Mouse (Mus musculus): Measurements from ENCODE around the gene Pdzd8. TPM values are rescaled to one million over a fixed set of nuclear protein-coding genes. Genes with fewer than 3 reads are reported as not detected.

Pdzd8 gene
- total and polyA plus RNA-seq, 2 experiments from 2014 or later = 11.3 to 48.8 TPM

GRCm38 (mm10) chr19:59264838-59265532 lies 80.6 kb downstream of the Pdzd8 start:
- ATAC-seq (ENCODE audit: low FRiP score) = no peak
- H3K4me1 ChIP-seq (ENCODE audit: insufficient read depth, low read length) = peaks cover 11% of the 10 kb centered on the region; the same call in 1 of the 2 replicates
- H3K27ac ChIP-seq (ENCODE audit: low read depth, low read length) = no peak overlapping the region
- peaks cover 11% of the 10 kb centered on the region; the same call in 1 of the 2 replicates for H3K27me3 ChIP-seq (ENCODE audit: insufficient read depth, low read length)
- no peaks in the 10 kb centered on the region for H3K36me3 ChIP-seq (ENCODE audit: insufficient read depth, low read length)
- H3K9me3 ChIP-seq (ENCODE audit: low read length) = no peaks in the 10 kb centered on the region
- no peak overlapping the region for H3K9ac ChIP-seq (replicated peaks; ENCODE audit: low read length, poor library complexity, severe bottlenecking)
- H3K4me3 ChIP-seq (ENCODE audit: low read depth, low read length) = no peak overlapping the region
- no peak for TF ChIP-seq CTCF (IDR thresholded peaks at IDR 0.05)
- no peak overlapping the region for H3K4me2 ChIP-seq (ENCODE audit: low read depth, low read length, poor library complexity, severe bottlenecking)
- whole genome bisulfite sequencing = 59% methylated on average over 9 of the region's 9 CpGs
- no peak for DNase-seq (ENCODE audit: low spot score)

GRCm38 (mm10) chr19:59263171-59263570 lies 82.4 kb downstream of the Pdzd8 start:
- no peak for TF ChIP-seq CTCF (IDR thresholded peaks at IDR 0.05)
- no peak for ATAC-seq (ENCODE audit: low FRiP score)
- H3K4me2 ChIP-seq (ENCODE audit: low read depth, low read length, poor library complexity, severe bottlenecking) = no peak overlapping the region

GRCm38 (mm10) chr19:59261604-59262003 lies 84.0 kb downstream of the Pdzd8 start:
- 0 out of 2 replicates have a peak, but pooled peaks cover 6% of the 10 kb centered on the region for H3K4me1 ChIP-seq (ENCODE audit: insufficient read depth, low read length)
- H3K9me3 ChIP-seq (ENCODE audit: low read length) = peaks cover 6% of the 10 kb centered on the region; the same call in 1 of the 2 replicates
- H3K9ac ChIP-seq (replicated peaks; ENCODE audit: low read length, poor library complexity, severe bottlenecking) = no peak overlapping the region
- 51% methylated on average over 7 of the region's 7 CpGs for WGBS
- DNase-seq (ENCODE audit: low spot score) (no peak), ATAC-seq (ENCODE audit: low FRiP score) (no peak)
- no peaks in the 10 kb centered on the region for H3K36me3 ChIP-seq (ENCODE audit: insufficient read depth, low read length)
- no peak for TF ChIP-seq CTCF (IDR thresholded peaks at IDR 0.05)
- H3K27me3 ChIP-seq (ENCODE audit: insufficient read depth, low read length) = peaks cover 11% of the 10 kb centered on the region; the same call in 1 of the 2 replicates
- peak overlapping the region; percentile 36; the same call in 1 of the 2 replicates for H3K4me3 ChIP-seq (ENCODE audit: low read depth, low read length)
- no peak overlapping the region for H3K27ac ChIP-seq (ENCODE audit: low read depth, low read length)
- H3K4me2 ChIP-seq (ENCODE audit: low read depth, low read length, poor library complexity, severe bottlenecking) = peak overlapping the region; percentile 56; the same call in 1 of the 2 replicates

More at GRCm38 (mm10) chr19:59263171-59263570, 82.4 kb downstream of the Pdzd8 start:
- no peaks in the 10 kb centered on the region for H3K9me3 ChIP-seq (ENCODE audit: low read length)
- H3K4me3 ChIP-seq (ENCODE audit: low read depth, low read length) = no peak overlapping the region
- no peak overlapping the region for H3K27ac ChIP-seq (ENCODE audit: low read depth, low read length)
- no peaks in the 10 kb centered on the region for H3K36me3 ChIP-seq (ENCODE audit: insufficient read depth, low read length)
- H3K9ac ChIP-seq (replicated peaks; ENCODE audit: low read length, poor library complexity, severe bottlenecking) = no peak overlapping the region
- peaks cover 11% of the 10 kb centered on the region; the same call in 1 of the 2 replicates for H3K27me3 ChIP-seq (ENCODE audit: insufficient read depth, low read length)
- H3K4me1 ChIP-seq (ENCODE audit: insufficient read depth, low read length) = peaks cover 11% of the 10 kb centered on the region; the same call in 1 of the 2 replicates
- WGBS = 87% methylated on average over 9 of the region's 9 CpGs
- DNase-seq (ENCODE audit: low spot score) = no peak

- 0 out of 2 replicates have a peak, but pooled peaks cover 6% of the 10 kb centered on the region for H3K4me1 ChIP-seq (ENCODE audit: insufficient read depth, low read length)
- WGBS = under 1% methylated on average over 54 of the region's 55 CpGs
- H3K36me3 ChIP-seq (ENCODE audit: insufficient read depth, low read length) = no peaks in the 10 kb centered on the region
- H3K4me2 ChIP-seq (ENCODE audit: low read depth, low read length, poor library complexity, severe bottlenecking) = peak within 1 kb of the TSS; percentile 56
- H3K9me3 ChIP-seq (ENCODE audit: low read length) = peaks cover 6% of the 10 kb centered on the region; the same call in 1 of the 2 replicates
- no peak within 1 kb of the TSS for H3K27ac ChIP-seq (ENCODE audit: low read depth, low read length)
- H3K27me3 ChIP-seq (ENCODE audit: insufficient read depth, low read length) = peaks cover 11% of the 10 kb centered on the region; the same call in 1 of the 2 replicates
- DNase-seq (ENCODE audit: low spot score) = peak; percentile 16
- no peak for TF ChIP-seq CTCF (IDR thresholded peaks at IDR 0.05)
- H3K9ac ChIP-seq (replicated peaks; ENCODE audit: low read length, poor library complexity, severe bottlenecking) = peak within 1 kb of the TSS; percentile 50
- ATAC-seq (ENCODE audit: low FRiP score) = peak; percentile 52; the same call in 1 of the 2 replicates
- peak within 1 kb of the TSS; percentile 36 for H3K4me3 ChIP-seq (ENCODE audit: low read depth, low read length)
Observed at GRCm38 (mm10) chr19:59260718-59261442, 84.7 kb downstream of the Pdzd8 start, which contains the start of gene Slc18a2. Gene Slc18a2 (plus strand): TSS chr19:59260896.

GRCm38 (mm10) chr19:59259633-59260032 lies 85.9 kb downstream of the Pdzd8 start:
- H3K27me3 ChIP-seq (ENCODE audit: insufficient read depth, low read length) = peaks cover 11% of the 10 kb centered on the region; the same call in 1 of the 2 replicates
- peaks cover 6% of the 10 kb centered on the region; the same call in 1 of the 2 replicates for H3K9me3 ChIP-seq (ENCODE audit: low read length)
- no peak overlapping the region for H3K9ac ChIP-seq (replicated peaks; ENCODE audit: low read length, poor library complexity, severe bottlenecking)
- no peak overlapping the region for H3K4me3 ChIP-seq (ENCODE audit: low read depth, low read length)
- 31% methylated on average over 5 of the region's 5 CpGs for WGBS
- DNase-seq (ENCODE audit: low spot score) (no peak), ATAC-seq (ENCODE audit: low FRiP score) (no peak)
- 0 out of 2 replicates have a peak, but pooled peaks cover 6% of the 10 kb centered on the region for H3K4me1 ChIP-seq (ENCODE audit: insufficient read depth, low read length)
- no peak overlapping the region for H3K27ac ChIP-seq (ENCODE audit: low read depth, low read length)
- TF ChIP-seq CTCF (IDR thresholded peaks at IDR 0.05) = no peak
- H3K4me2 ChIP-seq (ENCODE audit: low read depth, low read length, poor library complexity, severe bottlenecking) = no peak overlapping the region
- no peaks in the 10 kb centered on the region for H3K36me3 ChIP-seq (ENCODE audit: insufficient read depth, low read length)
